Mouse (Mus musculus) neural tube, embryonic 14.5 days (tissue): Measurements from ENCODE around the gene Jmjd1c. TPM values are rescaled to one million over a fixed set of nuclear protein-coding genes. Genes with fewer than 3 reads are reported as not detected.
"Not testable (repeated sequence)": the region's sequence is repeated elsewhere in the genome, so short reads cannot be mapped to it uniquely, and the experiment has no call there.

ENCODE experiments used
- ATAC-seq: fragments of 200-750 bp; cut with Nextera tagmentation; 2 replicates; pipeline ENCODE4 v1.8.0; 2017; ENCODE audit warnings: low read depth, mild to moderate bottlenecking, moderate TSS enrichment, moderate library complexity
- H3K27ac ChIP-seq: fragments of 300-500 bp; sonication (generic); 2 replicates; pipeline ENCODE4 v1.5.1; 2014; ENCODE audit warnings: low read depth, mild to moderate bottlenecking, control low read depth, low read length, moderate library complexity, mixed read lengths
- H3K27me3 ChIP-seq: fragments of 300-500 bp; sonication (generic); 2 replicates; pipeline ENCODE4 v1.6.1; 2014; ENCODE audit warnings: low read length; ENCODE audit not compliant: control insufficient read depth, insufficient read depth
- H3K36me3 ChIP-seq: fragments of 300-500 bp; sonication (generic); 2 replicates; pipeline ENCODE4 v1.6.1; 2014; ENCODE audit warnings: low read length, mixed read lengths; ENCODE audit not compliant: control insufficient read depth, insufficient read depth
- H3K4me1 ChIP-seq: fragments of 300-500 bp; sonication (generic); 2 replicates; pipeline ENCODE4 v1.6.1; 2014; ENCODE audit warnings: low read length; ENCODE audit not compliant: control insufficient read depth, insufficient read depth
- H3K4me2 ChIP-seq: fragments of 300-500 bp; sonication (generic); 2 replicates; pipeline ENCODE4 v1.6.1; 2014; ENCODE audit warnings: mild to moderate bottlenecking, low read depth, low read length, control low read depth
- H3K4me3 ChIP-seq: fragments of 300-500 bp; sonication (generic); 2 replicates; pipeline ENCODE4 v1.5.1; 2014; ENCODE audit warnings: low read depth, low read length, control low read depth, mixed read lengths
- H3K9ac ChIP-seq: fragments of 300-500 bp; sonication (generic); replicated peaks from 2 replicates; pipeline ENCODE4 v1.6.1; 2014; ENCODE audit warnings: low read depth, mild to moderate bottlenecking, control low read depth, low read length, mixed read lengths
- H3K9me3 ChIP-seq: fragments of 300-500 bp; sonication (generic); 2 replicates; pipeline ENCODE4 v1.6.1; 2016; ENCODE audit warnings: low read length; ENCODE audit not compliant: control insufficient read depth
- WGBS: fragments of 180-500 bp; shearing (Covaris S2); extraction: QIAGEN DNeasy Blood & Tissue Kit; methylation state at CpG from one replicate; pipeline ENCODE4 v1.1.7; 2014; 5-methylcytosine and 5-hydroxymethylcytosine counted together
- polyA plus RNA-seq: library from polyadenylated mRNA; unstranded; fragments of >200 nt; fragmentation: Nextera tagmentation; extraction: Ambion mirVana; gene quantifications from 2 replicates; pipeline ENCODE4 v1.2.1, GENCODE M21; 2014

Jmjd1c gene
- polyA plus RNA-seq, 1 experiment from 2014 or later, result 67.0 TPM

DNA sequence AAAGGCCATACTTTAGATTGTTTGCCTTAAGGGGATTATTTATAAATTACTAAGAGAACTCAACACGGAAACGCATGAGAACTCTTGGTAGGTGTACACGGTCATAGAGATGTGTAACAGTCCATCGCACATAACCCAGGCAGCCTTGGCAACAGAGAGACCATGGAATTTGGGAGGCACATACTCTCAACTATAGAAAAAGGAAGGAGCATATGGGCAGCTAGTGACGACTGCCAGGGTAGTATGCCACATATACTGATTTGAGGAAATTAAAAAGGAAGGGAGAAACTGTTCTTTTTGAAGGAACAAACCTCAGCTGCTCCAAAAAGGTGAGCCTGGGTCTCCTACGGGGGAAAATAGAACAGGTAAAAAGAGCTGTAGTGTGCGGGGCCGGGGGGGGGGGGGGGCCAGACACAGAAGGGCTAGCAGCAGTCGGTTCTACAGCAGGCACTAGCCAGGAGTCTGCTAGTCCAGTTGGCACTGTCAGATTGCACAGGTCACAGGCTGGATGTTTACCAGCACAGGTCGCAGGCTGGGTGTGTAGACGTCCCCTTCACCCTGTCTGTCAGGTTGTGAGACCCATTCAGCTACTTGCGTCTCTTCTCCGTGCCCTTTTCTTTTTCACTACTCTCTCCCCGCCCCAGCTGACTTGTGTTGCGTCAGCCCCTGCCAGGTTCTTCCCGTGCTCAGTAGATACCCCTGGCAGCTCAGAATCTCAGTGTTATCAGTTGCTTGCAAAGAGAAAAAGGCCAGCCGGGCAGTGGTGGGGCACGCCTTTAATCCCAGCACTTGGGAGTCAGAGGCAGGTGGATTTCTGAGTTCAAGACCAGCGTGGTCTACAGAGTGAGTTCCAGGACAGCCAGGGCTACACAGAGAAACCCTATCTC is 9.6 kb downstream of the Jmjd1c start:
- Histone ChIP-seq H3K27me3 (no peaks in the 10 kb centered on the region), H3K9me3 (no peaks in the 10 kb centered on the region), H3K4me1 (peaks cover 64% of the 10 kb centered on the region), H3K4me2 (no peak overlapping the region), H3K9ac (no peak overlapping the region), H3K27ac (no peak overlapping the region), H3K4me3 (no peak overlapping the region), H3K36me3 (no peaks in the 10 kb centered on the region)
- 63% methylated on average over 19 of the region's 19 CpGs for WGBS
- no peak for ATAC-seq

- no peak for ATAC-seq
- 49% methylated on average over 6 of the region's 6 CpGs for WGBS
- Histone ChIP-seq H3K27me3 (no peaks in the 10 kb centered on the region), H3K4me3 (no peak overlapping the region), H3K27ac (no peak overlapping the region), H3K4me1 (peaks cover 63% of the 10 kb centered on the region), H3K4me2 (no peak overlapping the region), H3K9ac (no peak overlapping the region), H3K9me3 (no peaks in the 10 kb centered on the region), H3K36me3 (no peaks in the 10 kb centered on the region)
Measured at GRCm38 (mm10) chr10:67106400-67106799, 10.5 kb downstream of the Jmjd1c start.

GRCm38 (mm10) chr10:67107017-67107761 is 11.3 kb downstream of the Jmjd1c start:
- Histone ChIP-seq H3K9ac (no peak overlapping the region), H3K9me3 (no peaks in the 10 kb centered on the region), H3K36me3 (no peaks in the 10 kb centered on the region), H3K27me3 (no peaks in the 10 kb centered on the region), H3K4me2 (no peak overlapping the region), H3K4me1 (peaks cover 69% of the 10 kb centered on the region), H3K4me3 (no peak overlapping the region), H3K27ac (peak overlapping the region; percentile 28; the same call in 1 of the 2 replicates)
- WGBS, result 64% methylated on average over 9 of the region's 9 CpGs
- ATAC-seq, result no peak

GRCm38 (mm10) chr10:67108096-67108495 is 12.2 kb downstream of the Jmjd1c start:
- ATAC-seq, result no peak; the same call in 1 of the 2 replicates
- H3K4me3 ChIP-seq, result no peak overlapping the region
- H3K9ac ChIP-seq, result no peak overlapping the region
- H3K9me3 ChIP-seq, result no peaks in the 10 kb centered on the region
- no peak overlapping the region for H3K27ac ChIP-seq
- H3K4me1 ChIP-seq, result peaks cover 66% of the 10 kb centered on the region
- H3K36me3 ChIP-seq, result no peaks in the 10 kb centered on the region
- H3K4me2 ChIP-seq, result no peak overlapping the region
- H3K27me3 ChIP-seq, result no peaks in the 10 kb centered on the region
- WGBS, result 35% methylated on average over 9 of the region's 9 CpGs

GRCm38 (mm10) chr10:67109635-67110034 is 13.7 kb downstream of the Jmjd1c start:
- no peaks in the 10 kb centered on the region for H3K36me3 ChIP-seq
- peaks cover 50% of the 10 kb centered on the region for H3K4me1 ChIP-seq
- H3K27ac ChIP-seq, result no peak overlapping the region
- no peaks in the 10 kb centered on the region for H3K9me3 ChIP-seq
- H3K9ac ChIP-seq, result no peak overlapping the region
- H3K4me2 ChIP-seq, result no peak overlapping the region
- no peak for ATAC-seq
- no peak overlapping the region for H3K4me3 ChIP-seq
- no peaks in the 10 kb centered on the region for H3K27me3 ChIP-seq
- WGBS, result 95% methylated on average over 5 of the region's 5 CpGs

DNA sequence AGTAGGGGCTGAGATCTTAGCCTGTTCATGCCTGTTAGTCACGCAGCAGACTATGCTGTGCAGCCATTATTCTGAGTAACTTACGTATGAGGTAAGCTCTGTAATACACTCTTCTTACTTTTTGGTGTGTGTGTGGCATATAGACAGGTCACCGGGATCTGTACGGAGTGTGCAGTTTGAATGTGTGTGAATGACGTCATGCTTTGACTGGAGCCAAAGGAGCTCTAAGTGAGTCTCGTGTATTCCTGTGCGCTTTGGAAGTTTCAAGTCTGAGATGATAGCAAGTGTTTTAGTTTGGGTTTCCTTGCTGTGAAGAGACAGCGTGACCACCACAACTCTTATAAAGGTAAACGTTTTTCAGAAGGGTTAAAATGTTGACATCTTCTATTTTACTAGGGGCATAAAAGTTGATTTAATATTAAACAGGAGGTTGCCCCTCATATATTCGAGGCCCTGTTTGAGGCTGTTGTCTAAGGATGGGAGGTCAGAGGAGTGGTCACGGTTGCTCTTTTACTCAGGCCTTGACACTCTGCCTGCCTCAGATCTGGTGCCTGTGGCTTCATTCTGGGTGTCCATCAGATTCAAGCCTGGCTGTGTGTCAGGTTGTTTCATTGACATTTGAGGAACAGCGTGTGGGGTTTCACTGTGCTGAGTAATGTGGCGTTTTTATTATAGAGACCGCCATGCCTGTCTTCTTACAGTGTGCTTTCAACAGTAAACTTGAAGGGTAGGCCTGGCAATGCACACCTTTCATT is 15.3 kb downstream of the Jmjd1c start:
- 62% methylated on average over 14 of the region's 14 CpGs for WGBS
- ATAC-seq, result no peak
- H3K4me1 ChIP-seq, result peaks cover 50% of the 10 kb centered on the region

DNA sequence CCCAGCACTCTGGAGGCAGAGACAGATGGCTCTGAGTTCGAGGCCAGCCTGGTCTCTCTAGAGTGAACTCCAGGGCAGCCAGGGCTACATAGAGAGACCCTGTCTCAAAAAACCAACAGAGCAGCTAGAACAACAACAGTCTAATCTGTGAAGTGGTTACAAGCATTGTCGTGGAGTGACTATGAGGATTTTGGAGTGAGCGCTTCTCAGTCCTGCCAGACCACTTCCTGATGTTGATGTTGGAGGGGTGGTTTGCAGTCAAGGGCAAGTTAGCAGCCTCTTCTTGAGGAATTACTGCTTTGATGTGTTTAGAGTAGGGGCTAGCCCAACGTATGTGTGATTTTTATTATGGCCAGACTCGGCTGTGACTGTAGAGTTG is 15.9 kb downstream of the Jmjd1c start:
- WGBS, result 82% methylated on average over 5 of the region's 5 CpGs
- no peak overlapping the region for H3K4me2 ChIP-seq
- H3K4me3 ChIP-seq, result no peak overlapping the region
- no peak overlapping the region for H3K9ac ChIP-seq
- no peak for ATAC-seq
- H3K36me3 ChIP-seq, result no peaks in the 10 kb centered on the region
- no peaks in the 10 kb centered on the region for H3K9me3 ChIP-seq
- H3K4me1 ChIP-seq, result peaks cover 50% of the 10 kb centered on the region
- H3K27ac ChIP-seq, result no peak overlapping the region
- no peaks in the 10 kb centered on the region for H3K27me3 ChIP-seq

More for the DNA sequence above, 15.3 kb downstream of the Jmjd1c start:
- Histone ChIP-seq H3K9ac (no peak overlapping the region), H3K36me3 (no peaks in the 10 kb centered on the region), H3K9me3 (no peaks in the 10 kb centered on the region), H3K4me3 (no peak overlapping the region), H3K27ac (no peak overlapping the region), H3K27me3 (no peaks in the 10 kb centered on the region), H3K4me2 (no peak overlapping the region)

GRCm38 (mm10) chr10:67112967-67113366 is 17.0 kb downstream of the Jmjd1c start:
- not testable (repeated sequence) for H3K9me3 ChIP-seq, H3K4me3 ChIP-seq, H3K9ac ChIP-seq, H3K27ac ChIP-seq, H3K27me3 ChIP-seq, H3K4me2 ChIP-seq, ATAC-seq, H3K36me3 ChIP-seq
- peaks cover 41% of the 10 kb centered on the region for H3K4me1 ChIP-seq
- WGBS, result 90% methylated on average over 5 of the region's 5 CpGs
